Mouse (Mus musculus) granulocyte monocyte progenitor cell, adult 5-6 weeks (primary cell): ENCODE data around the gene Klf5. TPM values are rescaled to one million over a fixed set of nuclear protein-coding genes. Genes with fewer than 3 reads are reported as not detected.

Experiments
- ATAC-seq: replicated peaks from 2 replicates; pipeline ENCODE4 v1.8.0; 2016; ENCODE audit warnings: mild to moderate bottlenecking, moderate TSS enrichment, inconsistent platforms; ENCODE audit not compliant: poor library complexity, severe bottlenecking
- total RNA-seq, 2 experiments: library from RNA; stranded (forward) in 1 of 2; stranded (reverse) in 1 of 2; fragments of 200-712, 200-1000 nt in 1 of 2; fragments of >200 nt in 1 of 2; fragmentation: Nextera tagmentation in 1 of 2; gene quantifications; 2 replicates each; pipeline ENCODE4 v1.2.3; 2014 to 2017

Gene Klf5
- total RNA-seq, 2 experiments from 2014 or later: 0.41 to 0.77 TPM

DNA sequence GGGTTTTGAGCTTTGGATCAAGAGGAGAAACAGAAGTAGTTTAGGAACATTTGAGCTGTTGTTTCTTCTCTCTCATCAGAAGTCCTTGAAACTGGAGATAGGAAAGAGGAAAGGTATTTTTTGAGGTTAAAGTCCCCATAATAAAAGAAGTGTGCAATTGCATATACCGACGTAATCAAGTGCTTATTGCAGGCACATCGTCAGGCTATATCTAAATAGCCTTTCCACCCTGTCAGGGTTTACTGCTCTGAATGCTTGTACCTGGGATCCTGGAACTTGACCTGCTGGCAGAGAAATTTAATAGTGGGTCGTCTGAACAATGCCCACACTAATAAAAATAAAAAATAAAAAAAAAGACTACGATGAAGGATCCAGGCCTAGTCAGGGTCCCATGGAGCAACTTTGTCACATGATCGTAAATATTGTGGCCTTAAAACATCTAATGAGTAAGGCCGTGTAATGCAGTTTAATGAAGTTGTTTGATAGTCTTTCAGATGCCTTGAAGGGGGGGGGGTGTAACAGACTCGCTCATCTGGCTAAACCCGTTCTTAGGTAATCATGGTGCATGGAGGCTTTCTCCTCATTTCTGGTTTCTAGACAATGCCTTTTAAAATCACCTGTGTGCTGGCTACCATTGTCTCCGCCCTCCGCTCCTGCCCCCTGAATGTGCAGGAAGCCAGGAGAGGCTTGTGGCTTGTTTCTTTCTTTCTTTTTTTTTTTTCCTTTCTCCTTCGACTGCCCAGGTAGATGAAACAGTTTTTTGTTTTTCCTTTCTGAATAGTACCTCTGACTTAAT lies 6.7 kb downstream of the Klf5 start:
- ATAC-seq: no peak

DNA sequence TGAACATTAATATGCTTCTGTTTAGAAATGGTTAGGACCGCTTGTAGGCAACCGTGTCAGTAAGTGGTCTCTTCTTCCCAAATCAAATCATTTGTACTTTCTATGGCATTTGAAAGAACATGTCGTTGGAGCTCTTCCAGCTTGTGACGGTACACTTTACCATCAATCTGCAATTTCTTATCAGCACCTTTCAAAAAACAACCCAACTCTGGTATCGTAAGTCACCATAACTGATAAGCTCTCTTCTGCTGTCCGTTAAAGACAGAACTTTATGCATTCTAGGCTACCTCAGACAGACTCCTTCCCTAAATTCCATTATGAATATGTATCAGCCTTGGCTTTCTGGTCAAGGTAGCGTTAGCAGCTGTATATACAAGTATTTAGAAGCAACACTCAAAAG lies 7.9 kb downstream of the Klf5 start:
- ATAC-seq: no peak

DNA sequence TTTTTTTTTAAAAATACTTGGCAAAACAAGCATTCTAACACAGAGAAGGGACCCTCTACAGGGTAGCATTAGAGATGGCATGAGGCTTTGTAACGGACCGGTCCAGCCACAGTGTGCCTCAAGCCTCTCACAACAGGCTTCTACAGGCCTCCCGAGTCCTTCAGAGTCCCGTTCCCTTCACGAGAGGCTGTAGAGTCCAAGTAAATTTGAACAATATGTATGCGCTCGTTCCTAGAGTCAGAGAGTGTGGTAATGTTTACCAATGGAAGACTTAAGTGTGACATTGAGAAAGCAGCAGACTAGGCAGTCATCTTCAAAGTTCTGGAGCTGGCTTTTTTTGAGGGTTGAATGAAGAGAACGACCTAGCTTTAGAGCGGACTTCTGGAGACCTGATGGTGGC lies 11.1 kb downstream of the Klf5 start:
- no peak for ATAC-seq

DNA sequence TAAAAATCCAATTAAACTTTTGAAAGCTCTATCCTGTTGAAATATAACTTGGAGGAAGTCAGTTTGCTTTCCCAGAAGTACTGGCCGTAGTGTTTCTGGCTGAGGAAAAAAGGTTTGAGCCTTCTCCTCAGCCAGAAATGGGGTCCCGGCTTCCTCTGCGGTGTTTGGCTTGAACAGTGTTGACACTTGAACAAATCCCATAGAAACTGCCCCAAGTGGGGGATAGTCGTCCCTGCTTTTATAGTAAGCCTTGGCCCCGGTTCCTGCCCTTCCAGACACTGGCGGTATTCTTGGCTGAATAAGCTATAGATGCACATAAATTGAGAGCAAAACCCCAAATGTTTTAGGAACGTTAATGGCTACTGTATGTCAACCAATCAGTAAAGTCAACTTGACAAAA lies 11.9 kb downstream of the Klf5 start:
- no peak for ATAC-seq

DNA sequence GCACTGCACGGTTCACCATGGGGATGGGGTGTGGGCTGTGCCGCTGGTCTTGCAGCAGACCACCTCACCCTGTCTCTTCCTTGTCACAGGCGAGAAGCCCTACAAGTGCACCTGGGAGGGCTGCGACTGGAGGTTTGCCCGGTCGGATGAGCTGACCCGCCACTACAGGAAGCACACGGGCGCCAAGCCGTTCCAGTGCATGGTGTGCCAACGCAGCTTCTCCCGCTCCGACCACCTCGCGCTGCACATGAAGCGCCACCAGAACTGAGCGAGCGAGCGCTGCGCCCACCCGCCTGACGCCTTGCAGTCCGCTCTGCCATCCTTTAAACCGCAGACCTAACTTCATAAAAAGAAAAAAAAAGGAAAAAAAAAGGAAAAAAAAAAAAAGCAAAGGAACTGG lies 14.6 kb downstream of the Klf5 start:
- ATAC-seq: no peak

DNA sequence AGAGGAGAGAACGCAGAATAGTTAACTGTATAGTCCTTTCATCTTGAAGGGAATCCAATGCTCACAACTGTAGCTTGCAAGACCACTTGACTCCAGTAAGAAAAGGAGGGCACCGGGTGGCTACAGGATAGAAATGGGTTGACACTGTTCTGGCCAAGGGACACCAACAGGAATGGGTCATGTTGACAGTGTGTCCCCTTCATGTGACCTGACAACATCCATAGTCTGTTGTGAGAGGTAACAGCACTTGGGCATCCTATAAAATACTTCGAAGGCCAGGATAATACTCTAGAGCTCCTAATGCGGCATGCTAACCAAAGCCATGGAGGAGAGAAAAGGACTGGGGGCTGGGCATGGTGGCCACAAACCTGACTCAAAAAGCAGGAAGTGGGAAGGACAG lies 17.8 kb downstream of the Klf5 start:
- ATAC-seq: no peak

DNA sequence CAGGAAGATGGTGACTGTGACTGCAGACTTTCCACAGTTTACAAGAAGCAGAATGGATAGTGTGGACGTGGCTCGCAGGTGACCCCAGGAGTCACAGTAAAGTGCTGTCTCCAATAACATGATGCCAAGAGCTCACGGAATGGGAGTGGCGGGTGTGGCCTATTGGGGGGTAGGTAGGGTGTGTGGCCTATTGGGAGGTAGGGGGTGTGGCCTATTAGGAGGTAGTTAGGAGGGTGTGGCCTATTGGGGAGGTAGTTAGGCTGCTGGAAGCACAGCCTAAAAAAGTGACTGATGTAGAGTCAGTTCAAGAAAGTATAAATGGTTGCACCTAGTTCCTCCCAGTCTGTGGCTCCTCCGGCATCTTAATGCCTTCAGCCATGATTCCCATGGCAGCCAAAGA lies 22.2 kb downstream of the Klf5 start:
- no peak for ATAC-seq

DNA sequence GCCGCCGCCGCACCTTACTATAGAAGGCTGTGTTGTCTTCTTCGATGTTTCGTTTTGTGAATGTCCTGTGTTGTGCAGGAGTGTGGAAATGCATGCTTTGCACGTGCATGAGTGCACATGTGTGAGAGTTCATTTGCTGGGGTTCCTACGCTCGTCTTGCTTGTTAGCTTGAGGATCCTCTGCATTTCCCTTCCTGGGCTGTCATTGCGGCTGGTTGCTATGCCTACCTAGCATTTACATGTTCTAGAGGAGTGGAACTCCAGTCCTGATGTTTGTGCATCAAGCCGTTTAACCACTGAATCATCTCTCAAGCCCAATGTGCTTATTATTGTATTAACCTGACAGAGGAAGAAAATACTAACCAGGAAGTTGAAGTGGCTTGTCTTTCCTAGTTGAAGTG lies 24.9 kb downstream of the Klf5 start:
- ATAC-seq: no peak

DNA sequence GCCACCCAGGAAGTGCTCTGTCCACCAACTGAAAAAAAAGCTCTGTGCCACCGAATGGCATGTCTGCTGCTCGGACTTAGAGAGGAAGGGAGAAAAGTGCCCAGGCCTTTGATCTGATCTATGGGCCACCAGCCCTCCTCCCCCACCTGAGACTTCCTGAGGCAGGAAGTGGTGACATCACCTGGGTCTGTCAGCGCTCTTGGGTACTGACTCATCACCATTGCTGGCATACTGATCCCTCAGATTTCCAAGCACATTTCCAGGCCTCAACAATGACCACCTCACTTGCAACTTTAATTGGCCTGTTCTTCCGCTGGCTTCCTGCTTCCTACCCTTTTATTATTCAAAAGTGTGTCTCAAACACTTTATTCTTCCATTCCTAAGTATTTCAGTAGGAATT lies 26.0 kb downstream of the Klf5 start:
- no peak for ATAC-seq

DNA sequence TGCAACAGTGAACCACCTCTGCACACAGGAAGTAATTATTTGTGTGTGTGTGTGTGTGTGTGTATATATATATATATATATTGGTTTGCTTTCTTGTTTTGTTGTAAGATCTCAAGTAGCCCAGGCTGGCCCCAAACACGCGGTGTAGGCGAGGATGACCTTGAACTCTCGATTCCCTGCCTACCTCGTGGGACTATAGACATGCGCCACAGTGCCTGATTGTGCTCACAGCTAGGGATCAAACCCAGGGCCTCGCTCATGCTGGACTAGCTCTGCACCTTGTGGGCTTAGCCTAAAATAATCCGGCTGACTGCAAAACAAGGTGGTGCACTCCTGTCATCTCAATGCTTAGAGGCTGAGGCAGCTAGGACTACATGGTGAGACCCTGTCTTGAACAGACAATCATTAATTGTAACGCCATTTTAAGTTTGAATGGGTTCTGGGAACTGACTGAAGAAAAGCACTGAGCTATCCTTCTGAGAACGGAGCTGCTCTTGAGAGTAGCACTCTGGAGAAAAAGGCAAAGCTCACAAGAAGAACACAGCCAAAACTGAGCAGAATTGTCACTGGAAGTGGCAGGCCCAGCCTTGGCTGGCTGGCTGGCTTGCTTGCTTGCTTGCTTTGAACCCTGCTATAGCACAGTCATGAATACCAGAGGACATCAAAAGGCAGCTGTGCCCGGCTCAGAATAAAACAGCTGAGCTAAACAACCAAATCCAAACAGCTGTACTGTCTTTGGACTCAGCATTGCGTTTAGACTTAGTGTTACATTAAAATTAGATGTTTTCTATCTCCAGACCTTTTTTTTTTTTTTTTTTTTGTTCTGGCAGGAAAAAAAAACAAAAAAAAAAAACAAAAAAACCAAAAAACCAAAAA lies 27.3 kb downstream of the Klf5 start:
- ATAC-seq: no peak

DNA sequence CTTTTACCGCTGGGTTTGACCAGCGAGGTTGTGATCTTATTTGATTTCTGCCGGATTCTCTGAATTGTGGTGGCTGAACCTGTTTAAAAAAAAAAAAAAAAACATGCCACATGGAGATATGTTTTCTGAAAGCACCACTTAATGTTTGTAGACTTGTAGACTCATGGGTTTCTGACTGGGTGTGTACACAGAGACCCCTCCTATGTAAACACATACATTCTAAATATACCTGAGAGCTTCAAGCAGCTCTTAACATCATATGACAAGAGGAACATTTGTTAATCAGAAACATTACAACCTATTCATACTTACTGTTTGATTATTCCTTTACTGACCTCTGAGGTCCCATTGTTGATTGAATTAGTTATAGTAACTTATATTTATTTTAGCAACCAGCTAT lies 38.1 kb downstream of the Klf5 start:
- ATAC-seq: no peak

DNA sequence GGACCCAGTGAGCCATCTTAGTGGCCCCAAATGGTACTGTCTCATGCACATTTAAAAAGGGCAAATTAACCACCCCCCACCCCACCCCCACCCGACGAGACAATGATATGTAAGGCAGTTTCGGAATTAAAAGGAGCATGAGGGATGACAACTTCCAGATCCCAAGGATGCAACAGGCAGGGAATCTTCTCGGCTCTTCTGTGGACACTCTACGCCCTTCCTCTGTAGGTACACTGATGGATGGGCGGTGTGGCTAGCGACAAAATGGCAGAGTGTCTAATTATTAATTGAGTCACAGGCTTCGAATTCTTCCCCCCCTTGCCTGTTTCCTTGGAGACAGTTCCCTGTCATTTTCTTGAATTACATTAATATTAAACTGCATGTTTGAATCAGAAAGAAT lies 40.5 kb downstream of the Klf5 start:
- ATAC-seq: no peak

DNA sequence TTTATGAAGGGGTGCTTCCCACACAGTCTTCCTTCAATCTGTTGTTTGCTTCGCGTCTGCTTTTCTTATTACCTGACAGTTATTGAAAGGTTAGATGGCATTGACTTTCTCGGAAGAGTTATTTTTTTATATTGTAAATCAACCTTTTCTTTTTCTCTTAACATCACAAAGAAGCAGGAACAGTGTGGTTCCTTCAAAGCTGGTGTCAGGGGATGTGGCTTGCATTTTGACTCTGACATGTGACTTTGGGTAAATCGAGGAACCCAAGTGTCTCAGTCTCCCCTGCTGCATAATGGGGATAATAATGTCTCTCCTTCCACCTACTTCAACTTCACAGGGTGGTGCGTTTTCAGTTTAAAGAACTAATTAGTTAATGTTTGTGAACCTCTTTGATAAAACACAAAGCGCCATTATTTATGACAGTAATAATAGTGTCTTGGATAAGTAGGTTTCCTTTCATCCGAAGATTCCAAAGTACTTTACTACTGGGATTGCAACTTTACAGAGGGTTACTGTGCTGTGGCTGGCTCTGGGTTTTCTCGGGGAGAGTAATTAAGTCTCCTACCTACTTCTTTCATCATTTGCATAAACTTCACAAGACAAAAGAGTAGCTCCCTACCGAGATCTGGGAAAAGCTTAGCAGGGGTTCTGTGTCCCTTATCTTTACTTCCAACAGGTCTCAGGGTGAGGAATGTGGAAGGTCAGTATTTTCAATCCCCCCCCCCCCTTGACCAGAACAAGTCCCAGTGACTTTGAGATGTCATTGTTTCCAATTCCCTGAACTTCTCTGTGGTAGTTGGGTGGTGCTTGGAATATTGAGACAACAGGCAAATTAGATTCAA lies 41.4 kb downstream of the Klf5 start:
- ATAC-seq: no peak

DNA sequence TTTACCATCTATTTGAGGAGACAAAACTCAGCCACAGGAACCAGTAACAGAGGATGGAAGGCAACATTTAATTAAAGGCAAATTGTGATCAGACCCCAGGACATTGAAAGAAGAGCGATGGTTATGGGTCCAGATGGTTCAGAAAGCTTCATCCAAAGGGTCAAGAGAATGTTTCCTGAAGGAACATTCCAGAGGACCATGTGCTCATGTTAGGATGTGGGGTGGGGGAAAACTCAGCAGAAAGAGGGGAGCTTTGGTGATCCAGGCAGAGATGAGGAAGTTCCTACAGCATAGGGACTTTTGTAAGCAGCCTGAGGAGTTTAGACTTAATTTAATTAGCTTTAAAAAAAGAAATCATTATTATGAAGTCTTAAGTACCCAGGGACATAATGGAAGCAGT lies 42.2 kb downstream of the Klf5 start:
- no peak for ATAC-seq

DNA sequence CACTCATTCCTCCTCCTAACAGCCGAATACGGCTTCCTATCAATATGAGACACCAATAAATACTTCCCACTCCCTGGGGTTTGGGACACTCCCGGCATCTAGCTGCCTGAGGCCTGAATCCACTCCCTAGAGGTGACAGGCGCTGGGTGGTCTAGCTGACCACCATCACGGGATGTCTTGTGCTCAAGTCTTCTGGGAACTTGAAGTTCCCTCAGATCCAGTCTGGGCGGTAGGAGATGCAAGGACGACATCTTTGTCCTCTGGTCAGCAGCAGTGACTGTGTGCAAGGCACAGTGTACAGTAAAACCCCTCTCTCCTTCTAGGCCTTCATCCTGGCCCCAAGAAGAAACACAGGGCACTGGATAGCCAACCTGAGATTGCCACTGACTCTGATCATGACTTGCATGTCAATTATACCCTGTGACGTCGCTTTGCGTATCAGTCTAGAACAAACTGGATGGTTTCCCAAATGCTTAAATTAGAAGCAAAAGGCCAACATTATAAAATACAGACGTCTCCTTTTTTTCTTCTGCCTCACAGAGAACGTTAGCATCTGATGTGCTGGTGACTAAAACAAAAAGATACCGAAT lies 49.8 kb downstream of the Klf5 start:
- ATAC-seq: no peak

DNA sequence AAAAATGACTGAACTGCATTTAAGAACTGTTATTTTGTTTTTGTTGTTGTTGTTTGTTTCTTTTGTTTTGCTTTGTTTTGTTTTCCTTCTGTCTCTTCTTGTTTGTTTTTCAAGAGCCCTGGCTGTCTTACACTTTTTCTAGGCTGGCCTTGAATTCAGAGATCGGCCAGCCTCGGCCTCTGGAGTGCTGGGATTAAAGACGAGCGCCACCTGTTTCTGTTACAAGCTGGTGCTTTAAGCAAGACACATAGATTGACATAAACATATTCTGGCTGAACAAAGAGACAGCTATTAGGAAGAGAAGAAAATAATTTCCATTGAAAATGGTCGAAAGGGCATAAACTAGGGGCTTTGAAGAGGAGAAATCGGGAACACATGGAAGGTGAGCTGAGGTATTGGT lies 51.1 kb downstream of the Klf5 start:
- no peak for ATAC-seq

DNA sequence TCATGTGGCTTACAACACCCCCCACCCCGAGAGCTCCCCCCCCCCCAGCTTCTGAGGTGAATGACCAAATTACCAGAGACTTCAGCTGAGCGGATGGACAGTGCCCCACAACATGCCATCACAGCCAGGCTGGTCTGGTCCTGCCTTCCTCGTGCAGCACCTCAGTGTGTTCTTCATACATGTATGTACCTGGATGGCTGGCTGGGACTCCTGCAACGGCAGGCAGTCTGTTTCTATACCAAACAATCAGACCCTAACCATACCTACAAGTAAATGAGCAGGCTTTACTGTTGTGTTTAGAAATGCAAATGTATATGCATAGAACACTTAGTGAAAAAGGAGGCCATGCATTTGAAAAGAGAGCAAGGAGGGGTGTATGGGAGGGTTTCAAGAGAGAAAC lies 54.5 kb downstream of the Klf5 start:
- no peak for ATAC-seq

DNA sequence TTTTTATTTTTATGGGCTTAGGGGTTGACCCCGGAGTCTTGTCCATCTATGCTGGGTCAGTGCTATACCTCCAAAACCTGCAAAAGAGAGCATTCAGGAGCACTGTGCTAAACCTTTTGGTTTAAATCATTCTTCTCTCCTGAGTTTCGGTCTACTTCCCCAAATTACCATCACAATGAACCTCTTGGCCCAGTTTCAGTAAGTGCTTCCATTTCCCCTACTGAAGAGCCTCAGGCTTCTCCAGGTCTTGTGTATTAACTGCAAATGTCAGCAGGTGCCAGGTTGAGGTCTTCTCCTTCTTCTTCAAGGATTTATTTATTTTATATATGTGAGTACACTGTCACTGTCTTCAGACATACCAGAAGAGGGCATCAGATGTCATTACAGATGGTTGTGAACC lies 55.6 kb downstream of the Klf5 start:
- ATAC-seq: no peak

DNA sequence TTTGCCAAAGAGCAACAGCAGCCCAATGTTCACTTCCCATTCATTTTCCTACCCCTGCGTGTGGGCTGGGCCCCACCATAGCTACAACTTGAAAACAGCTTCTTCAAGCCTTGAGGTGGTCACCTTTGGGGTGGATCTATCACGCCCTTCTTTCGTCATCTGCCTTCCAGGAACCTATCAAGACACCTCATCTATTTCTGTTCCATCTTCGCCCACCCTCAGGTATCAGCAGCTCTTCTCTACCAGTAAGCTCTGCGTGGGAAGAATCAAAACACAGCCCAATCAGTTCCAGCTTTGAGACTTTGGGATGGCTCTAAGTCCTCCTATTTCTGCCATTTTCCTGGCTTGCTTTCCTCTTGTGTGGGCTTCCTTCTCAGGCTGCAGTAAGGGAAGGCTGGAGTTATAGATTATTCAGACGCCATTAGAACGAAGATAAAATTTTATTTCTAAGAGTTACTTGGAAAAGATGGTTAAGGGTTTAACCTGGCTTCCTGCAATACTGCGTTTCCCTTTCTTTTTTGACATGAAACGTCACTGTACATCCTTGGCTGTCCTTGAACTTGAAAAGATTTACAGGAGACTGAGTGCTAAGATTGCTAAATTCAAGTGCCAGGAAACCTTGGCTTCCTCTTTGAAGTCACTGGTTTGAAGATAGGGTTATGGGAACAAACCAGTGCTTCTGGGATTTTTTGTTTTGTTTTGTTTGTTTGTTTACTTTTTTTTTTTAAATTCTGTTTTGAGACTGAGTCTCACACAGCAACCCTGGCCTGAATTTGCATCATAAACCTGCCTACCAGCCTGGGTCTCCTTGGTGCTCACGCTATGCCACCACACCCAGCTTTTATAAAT lies 56.5 kb downstream of the Klf5 start:
- no peak for ATAC-seq

DNA sequence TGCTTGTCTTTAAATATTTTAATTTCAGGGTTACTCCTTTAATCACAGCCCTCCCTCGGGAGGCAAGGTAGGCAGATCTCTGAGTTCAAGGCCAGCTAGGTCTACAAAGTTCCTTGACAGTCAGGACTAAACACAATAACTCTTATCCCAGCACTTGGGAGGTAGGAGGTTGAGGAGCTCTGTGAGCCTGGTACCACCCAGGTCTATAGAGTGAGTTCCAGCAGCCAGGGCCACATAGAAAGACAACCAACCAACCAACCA lies 57.0 kb downstream of the Klf5 start:
- ATAC-seq: no peak
